Mouse (Mus musculus) WW6 (cell line): ENCODE results near the gene Slc22a23.

Experiments used
- DNase-seq: peaks from one replicate; pipeline ENCODE4 v3.0.0-alpha.2; 2013; ENCODE audit warnings: low read depth, low spot score

Gene Slc22a23

DNA sequence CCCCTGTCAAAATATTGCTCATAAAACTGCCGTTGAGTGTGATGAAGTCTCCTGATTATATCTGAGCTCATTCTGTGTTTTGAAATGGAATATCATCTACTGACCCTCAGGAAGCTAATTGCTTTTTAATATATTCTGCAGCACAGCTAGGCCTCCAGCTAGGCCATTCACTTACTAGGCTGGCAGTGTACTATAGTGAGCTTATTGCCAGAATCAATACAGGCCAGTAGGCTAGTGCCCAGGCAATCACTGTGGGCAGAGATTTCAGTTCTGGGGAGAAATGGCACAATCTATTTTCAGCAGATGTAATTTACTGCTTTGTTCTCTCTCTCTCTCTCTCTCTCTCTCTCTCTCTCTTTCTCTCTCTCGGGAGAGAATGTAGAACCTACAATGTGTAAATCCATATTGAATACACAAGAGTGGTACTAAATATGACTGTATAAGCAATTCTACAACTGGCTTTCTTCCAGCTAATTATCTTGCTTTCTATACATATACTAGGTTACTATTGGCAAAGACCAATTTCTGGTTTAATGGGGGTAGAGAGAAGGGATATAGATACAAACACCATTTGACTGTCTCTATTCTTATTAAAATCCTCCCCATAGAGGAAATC lies 75.5 kb downstream of the Slc22a23 start:
- no peak for DNase-seq

GRCm38 (mm10) chr13:34266942-34267660 lies 77.9 kb downstream of the Slc22a23 start:
- DNase-seq: no peak

DNA sequence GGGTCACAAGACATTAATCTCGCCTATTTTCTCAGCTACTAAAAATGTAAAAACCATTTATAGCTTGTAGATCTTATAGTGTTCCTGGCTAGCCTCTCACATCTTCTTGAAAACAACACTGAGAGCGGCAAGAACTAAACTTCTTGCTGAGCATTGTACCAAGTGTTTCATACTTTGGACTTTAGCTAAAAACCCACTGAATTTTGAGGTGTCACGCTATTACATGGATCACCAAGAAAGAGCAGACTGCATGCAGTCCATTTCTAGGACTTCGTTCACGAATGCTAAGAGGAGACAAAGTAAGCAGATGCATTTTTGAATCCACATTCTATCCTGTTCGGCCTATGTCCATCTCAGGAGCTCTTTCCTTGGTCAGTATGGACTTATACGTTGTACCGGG lies 78.9 kb downstream of the Slc22a23 start:
- DNase-seq: no peak

- no peak for DNase-seq
Observed at GRCm38 (mm10) chr13:34265576-34265975, 79.4 kb downstream of the Slc22a23 start.

DNA sequence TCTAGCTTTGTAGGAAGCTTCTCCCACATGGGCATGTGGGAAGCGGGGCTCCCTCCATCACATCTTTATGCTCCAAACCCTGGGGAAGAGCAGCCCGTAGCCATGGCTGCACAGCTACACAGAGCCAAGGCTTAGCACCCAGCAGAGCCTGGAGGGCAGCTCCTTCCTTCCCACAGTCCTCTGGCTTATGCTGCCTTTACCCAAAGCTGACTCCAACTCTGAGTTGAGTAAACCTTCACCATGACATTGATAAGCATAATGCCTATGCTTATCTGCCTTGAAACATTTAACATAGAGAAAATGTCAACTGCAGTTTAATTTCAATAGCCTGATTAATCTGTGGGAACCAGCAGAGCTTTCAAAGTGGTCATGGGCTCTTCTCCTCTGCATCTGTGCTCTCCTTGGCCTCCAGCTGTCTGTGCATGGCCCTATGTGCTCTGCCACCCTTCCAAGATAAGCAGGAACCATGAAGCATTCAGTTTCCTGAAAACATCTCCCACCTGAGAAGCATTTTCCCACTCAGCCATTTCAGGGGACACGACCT lies 79.9 kb downstream of the Slc22a23 start:
- no peak for DNase-seq

DNA sequence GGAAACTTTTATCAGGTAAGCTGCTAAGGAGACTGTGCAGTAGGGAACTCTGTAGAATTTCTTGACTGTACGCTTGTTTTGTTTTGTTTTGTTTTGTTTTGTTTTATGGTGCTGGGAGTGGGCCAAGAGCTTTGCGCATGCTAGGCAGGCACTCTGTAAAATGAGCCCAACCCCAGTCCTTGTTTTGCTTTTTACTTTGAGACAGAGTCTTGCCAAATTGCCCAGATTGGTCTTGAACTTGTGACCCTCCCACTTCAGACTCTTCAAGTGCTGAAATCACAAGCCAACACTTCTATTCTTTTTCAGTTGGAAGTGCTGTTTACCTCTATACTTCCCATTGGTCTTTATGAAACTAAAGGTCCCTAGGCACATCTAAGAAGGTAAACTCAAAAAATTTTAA lies 80.5 kb downstream of the Slc22a23 start:
- DNase-seq: no peak

GRCm38 (mm10) chr13:34258765-34259164 lies 86.2 kb downstream of the Slc22a23 start:
- DNase-seq: no peak

DNA sequence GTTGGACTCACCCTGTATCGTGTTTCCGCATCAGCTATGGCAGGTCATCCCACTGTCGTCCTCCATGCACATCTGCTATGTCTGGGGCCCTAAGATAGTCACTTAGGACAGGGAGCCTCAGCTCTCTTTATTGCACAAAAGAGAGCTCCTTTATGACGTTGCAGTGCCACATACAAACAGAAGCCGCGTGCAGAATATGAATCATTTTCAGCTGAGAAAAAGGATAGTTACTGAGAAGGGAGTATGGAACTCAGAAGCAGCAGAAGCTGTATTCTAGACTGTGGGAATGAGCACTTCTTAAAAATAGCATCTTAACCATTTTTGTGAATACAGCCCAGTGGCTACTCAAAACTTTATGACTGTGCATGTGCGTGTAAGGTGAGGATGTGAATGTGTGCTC lies 87.8 kb downstream of the Slc22a23 start:
- DNase-seq: no peak

GRCm38 (mm10) chr13:34256676-34257075 lies 88.3 kb downstream of the Slc22a23 start:
- DNase-seq: no peak

DNA sequence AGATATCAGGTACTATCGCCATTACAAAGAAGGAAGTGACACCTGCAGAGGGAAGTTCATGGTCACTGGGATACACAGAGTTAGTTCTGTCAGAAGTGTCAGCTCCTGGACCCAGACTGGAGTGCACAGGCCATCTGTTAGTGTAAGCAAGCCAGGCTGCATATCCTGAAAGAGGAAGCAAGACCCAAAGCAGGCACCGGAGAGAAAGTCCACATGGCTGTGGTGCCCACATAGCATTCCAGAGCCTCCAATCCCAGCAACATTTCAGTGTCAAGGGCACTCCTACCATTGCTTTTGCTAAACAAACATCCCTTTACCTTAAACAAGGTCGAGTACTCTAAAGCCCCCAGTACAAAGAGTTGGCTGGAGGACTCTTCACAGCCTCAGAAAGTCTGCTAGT lies 89.7 kb downstream of the Slc22a23 start:
- DNase-seq: no peak

- no peak for DNase-seq
Observed at GRCm38 (mm10) chr13:34254691-34255090, 90.3 kb downstream of the Slc22a23 start.

DNA sequence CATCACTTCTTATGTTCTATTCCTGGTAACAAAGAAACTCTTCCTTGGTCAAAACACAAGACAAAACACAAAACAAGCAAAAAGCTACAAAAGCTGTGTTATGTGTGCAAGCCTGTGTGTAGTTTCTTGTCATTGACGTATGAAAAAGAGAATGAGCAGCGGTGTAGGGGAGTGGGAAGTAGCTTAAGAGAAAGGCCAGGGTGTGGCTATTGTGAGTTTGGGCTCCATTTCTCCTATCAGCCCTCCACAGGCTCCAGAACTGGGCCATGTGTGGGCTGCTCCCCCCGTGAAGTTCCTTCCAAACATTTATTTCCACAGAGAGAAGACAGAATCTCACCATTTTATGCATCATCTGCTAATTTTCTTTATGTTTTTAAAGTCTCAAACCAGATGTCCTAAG lies 91.2 kb downstream of the Slc22a23 start:
- DNase-seq: no peak

GRCm38 (mm10) chr13:34248941-34249920 lies 95.8 kb downstream of the Slc22a23 start:
- DNase-seq: no peak

DNA sequence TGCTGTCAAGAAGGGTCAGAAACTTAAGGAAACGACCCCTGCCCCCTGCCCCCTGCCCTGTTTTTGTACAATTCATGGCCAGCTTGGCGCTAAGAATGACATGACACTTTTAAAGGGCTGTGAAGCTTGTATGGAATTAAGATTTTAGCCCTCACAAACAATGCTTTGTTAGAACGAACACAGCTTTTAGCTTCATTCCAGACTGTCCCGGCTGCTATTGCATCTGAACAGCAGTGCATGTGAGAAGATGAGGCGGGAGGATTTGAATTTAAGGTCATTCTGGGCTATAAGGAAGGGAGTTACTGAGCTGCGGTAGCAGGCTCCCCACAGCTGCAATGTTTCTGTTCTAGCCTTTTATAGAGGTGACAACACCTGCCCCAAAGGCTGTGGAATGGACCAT lies 96.9 kb downstream of the Slc22a23 start:
- no peak for DNase-seq

DNA sequence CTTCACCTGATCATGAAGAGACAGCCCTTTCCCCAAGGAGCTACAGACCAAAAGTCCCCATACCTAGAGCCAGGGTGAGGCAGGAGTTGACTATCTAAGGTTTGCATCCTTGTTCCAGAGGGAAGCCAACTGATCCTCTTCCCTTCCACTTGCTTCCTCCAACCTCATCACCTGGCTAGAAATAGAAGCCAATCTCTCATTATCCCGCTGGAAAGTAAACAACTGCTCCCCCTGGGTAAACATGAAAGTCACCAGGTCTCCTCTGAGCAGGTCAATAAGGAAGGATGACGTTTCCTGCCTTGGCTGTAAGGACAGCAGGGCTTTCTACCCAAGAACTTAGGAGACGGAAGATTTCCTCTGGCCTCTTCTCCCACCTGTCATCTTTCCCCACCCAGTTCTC lies 98.2 kb downstream of the Slc22a23 start:
- no peak for DNase-seq

GRCm38 (mm10) chr13:34245216-34245615 lies 99.8 kb downstream of the Slc22a23 start:
- DNase-seq: no peak

DNA sequence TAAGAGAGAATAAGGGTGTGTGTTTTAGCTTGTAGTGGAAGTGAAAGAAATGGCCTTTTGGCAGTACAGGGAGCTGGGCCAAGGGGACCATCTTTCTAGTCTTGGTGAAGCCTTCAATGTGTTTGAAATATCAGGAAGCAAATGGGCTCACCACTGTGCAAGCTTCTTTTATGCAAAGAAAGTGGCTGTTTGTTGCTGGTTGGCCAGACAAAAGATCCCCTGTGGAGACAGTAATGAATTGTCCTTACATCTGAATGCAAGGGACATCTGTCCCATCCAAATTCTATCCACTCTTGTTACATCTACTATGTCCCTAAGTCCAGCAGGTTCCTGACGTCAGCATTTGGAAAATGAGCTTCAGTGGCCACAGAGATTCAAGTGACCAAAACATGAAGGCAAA lies 100.8 kb downstream of the Slc22a23 start:
- no peak for DNase-seq

GRCm38 (mm10) chr13:34242211-34242610 lies 102.8 kb downstream of the Slc22a23 start:
- no peak for DNase-seq

GRCm38 (mm10) chr13:34240087-34240428 lies 104.9 kb downstream of the Slc22a23 start:
- DNase-seq: no peak

DNA sequence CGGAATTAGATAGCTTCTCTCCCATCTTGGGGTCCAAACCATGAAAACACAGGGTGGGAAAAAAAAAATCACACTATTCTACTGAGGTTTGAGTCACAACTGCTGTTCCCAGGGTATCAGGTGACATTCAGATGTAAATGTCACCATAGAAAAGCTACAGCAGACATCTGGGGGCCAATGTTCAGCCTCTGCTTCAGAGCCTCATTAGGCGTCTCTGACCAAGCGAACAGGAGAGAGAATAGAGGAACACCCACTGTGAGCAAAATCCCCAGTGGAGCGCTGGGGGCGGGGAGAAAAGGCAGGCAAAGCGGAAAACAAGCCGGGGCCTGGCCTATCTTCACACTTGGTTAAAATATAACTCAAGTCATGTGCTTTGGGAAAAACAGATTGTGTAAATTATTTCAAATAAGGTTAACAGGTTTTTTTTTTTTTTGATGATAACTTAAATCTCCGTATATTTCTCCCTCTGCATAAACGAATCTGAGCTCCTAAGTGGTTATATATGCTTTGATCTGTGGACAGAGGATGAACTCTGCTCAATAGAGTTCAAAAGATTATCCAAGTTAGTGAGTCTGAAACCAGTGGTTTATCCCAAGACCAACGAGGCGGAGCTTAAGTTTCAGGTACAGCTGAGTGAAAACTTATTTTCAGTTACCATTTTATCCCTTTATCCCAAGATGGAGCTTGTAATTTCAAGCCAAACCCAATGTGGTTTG lies 105.5 kb downstream of the Slc22a23 start:
- DNase-seq: no peak

- DNase-seq: no peak
Observed at GRCm38 (mm10) chr13:34238646-34239290, 106.2 kb downstream of the Slc22a23 start.
